Mouse (Mus musculus): ENCODE data around the gene Vash2.

- no peak for TF ChIP-seq CTCF (IDR thresholded peaks at IDR 0.05; ENCODE audit: low read depth, low read length)
- no peak for TF ChIP-seq POLR2A (IDR thresholded peaks at IDR 0.05; ENCODE audit: extremely low read depth, insufficient read depth, low read length)
These were observed 6.4 kb downstream of the Vash2 start for GRCm38 (mm10) chr1:190972612-190973192.
